ENCODE assay signal across 13 mouse cellular contexts in the genomic region with DNA sequence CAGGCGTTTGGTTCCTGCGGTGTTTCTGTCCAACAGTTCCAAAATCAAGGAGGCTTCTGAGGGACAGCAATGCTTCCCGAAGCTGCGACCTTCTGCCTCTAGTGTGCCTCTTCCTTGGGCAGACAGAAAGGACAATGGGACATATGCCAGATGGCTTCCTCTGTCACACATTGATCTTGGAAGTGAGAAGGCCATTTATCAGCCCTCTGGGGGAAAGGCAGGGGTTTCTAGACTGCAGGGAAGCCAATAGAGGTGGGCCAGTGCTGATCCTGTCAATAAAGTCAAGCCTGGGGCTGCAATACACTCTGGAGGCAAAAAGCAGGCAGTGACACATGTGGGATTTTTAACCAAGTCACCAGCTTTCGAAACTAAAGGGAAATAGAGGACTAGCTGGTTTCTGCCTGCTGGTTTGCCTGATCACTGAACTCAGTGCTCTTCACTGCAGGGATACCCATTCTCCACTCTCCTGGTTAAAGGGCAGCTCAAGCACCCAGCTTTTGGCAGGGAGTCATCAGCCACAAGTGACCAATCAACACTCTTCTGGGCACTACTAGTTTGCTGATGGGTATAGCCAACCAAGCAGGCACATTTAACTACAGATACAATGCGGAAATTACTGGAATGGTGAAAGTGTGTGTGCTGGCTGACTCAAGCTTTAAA.
DNase-seq lines count a peak whose midpoint lies in the region; ATAC-seq and TF ChIP-seq lines count a peak whose summit lies in the region.
"Had no signal": no experiment of that assay in that cellular context is flagged by ENCODE, and none has a peak within 500 bp of the region (broad histone marks: within the 10 kb centered on the region; RNA-seq: fewer than 3 reads in every experiment).

No protein-coding gene starts in this region.

- 0 out of 2 replicates have a peak, but pooled peaks cover 3% of the 10 kb centered on the region for H3K36me3 ChIP-seq in heart, postnatal 0 days (replicated peaks; ENCODE audit: control insufficient read depth, insufficient read depth, low read length)
- no peaks in the 10 kb centered on the region for H3K36me3 ChIP-seq in limb, embryonic 10.5 days
- H3K36me3 ChIP-seq: forebrain, embryonic 12.5 days; G1E had no signal

- H3K4me3 ChIP-seq in heart, postnatal 0 days (ENCODE audit: low read depth, low read length), result no peak overlapping the region
- no peak overlapping the region for H3K4me3 ChIP-seq in limb, embryonic 10.5 days
- H3K4me3 ChIP-seq: forebrain, embryonic 12.5 days had no signal

- no peak for TF ChIP-seq EP300 in heart, postnatal 0 days (IDR thresholded peaks at IDR 0.05; ENCODE audit: low read depth)

- peak overlapping the region; percentile 56 for H3K4me2 ChIP-seq in heart, postnatal 0 days (ENCODE audit: low read depth, low read length)
- H3K4me2 ChIP-seq: forebrain, embryonic 12.5 days had no signal

- H3K9me3 ChIP-seq in heart, postnatal 0 days (replicated peaks; ENCODE audit: control insufficient read depth, low read length), result no peaks in the 10 kb centered on the region
- no peaks in the 10 kb centered on the region for H3K9me3 ChIP-seq in limb, embryonic 10.5 days (replicated peaks)
- H3K9me3 ChIP-seq: forebrain, embryonic 12.5 days; G1E had no signal

- TF ChIP-seq CTCF in heart, postnatal 0 days (IDR thresholded peaks at IDR 0.05; ENCODE audit: low read depth), result no peak

- WGBS in heart, postnatal 0 days, result 29% methylated on average over 6 of the region's 6 CpGs
- WGBS in limb, embryonic 10.5 days, result 45% methylated on average over 6 of the region's 6 CpGs

- peak; percentile 21 for DNase-seq in cerebellum, adult 9-10 months
- no peak for DNase-seq in cerebellum, adult 8-10 months
- DNase-seq in heart, postnatal 0 days (ENCODE audit: low spot score), result no peak
- DNase-seq in heart, postnatal 4 days, result no peak
- peak; percentile 29 for DNase-seq in 416B (ENCODE audit: low read depth)
- DNase-seq in limb, embryonic 10.5 days (ENCODE audit: low spot score), result no peak
- DNase-seq in frontal cortex, postnatal 36 days (ENCODE audit: low spot score in 2 of 2), result no peak
- DNase-seq: gastrocnemius, postnatal 14 days; kidney, adult 9 months; lung, postnatal 36 days had no signal

- no peak overlapping the region for H3K9ac ChIP-seq in heart, postnatal 0 days (replicated peaks; ENCODE audit: low read depth, low read length)
- H3K9ac ChIP-seq: forebrain, embryonic 12.5 days had no signal

- no peak for ATAC-seq in heart, postnatal 0 days (ENCODE audit: insufficient read depth, low read depth)
- no peak for ATAC-seq in inflammation-experienced regulatory T-cells, adult 6 months

- peaks cover 20% of the 10 kb centered on the region for H3K4me1 ChIP-seq in heart, postnatal 0 days (ENCODE audit: control insufficient read depth, insufficient read depth)
- peaks cover 51% of the 10 kb centered on the region for H3K4me1 ChIP-seq in limb, embryonic 10.5 days

- H3K27me3 ChIP-seq in heart, postnatal 0 days (ENCODE audit: control insufficient read depth, insufficient read depth, low read length), result no peaks in the 10 kb centered on the region
- no peaks in the 10 kb centered on the region for H3K27me3 ChIP-seq in limb, embryonic 10.5 days (ENCODE audit: low read depth, poor library complexity, severe bottlenecking)

- peak overlapping the region; percentile 36 for H3K27ac ChIP-seq in heart, postnatal 0 days (ENCODE audit: low read depth)
- peak overlapping the region; percentile 30; the same call in 1 of the 2 replicates for H3K27ac ChIP-seq in limb, embryonic 10.5 days
- H3K27ac ChIP-seq: forebrain, embryonic 12.5 days had no signal

Comparison
In these comparisons a context has a peak if more than half of its experiments do, and no peak if none do; other contexts are left out.
1. DNase-seq: peak in cerebellum, adult 9-10 months (single experiment) and 416B (single experiment); none in cerebellum, adult 8-10 months (single experiment), heart, postnatal 0 days (single experiment), heart, postnatal 4 days (single experiment), limb, embryonic 10.5 days (single experiment) and frontal cortex, postnatal 36 days (0 of 2).